Mouse (Mus musculus): Measurements from ENCODE around the gene Spock1.

DNA sequence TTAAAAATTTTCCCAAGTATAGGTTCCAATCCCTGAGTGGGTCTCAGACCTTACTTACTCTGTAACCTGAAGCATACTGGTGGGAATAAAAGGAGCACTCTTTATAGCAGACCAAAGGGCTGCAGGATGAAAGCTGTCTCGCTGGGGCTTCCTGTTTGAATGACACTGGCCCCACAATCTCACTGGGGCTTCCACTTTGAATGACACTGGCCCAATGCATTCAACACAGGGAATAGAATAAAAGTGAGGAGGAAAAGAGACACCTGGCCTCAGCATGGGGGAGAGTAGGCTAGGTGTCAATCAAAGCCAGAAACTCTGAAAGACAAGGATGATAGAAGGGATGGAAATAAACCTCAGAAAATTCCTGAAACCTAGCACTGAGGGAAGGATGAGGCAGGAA lies 413.3 kb downstream of the Spock1 start:
- no peak for TF ChIP-seq GATA1 (IDR thresholded peaks at IDR 0.05; ENCODE audit: low read length)
- TF ChIP-seq TAL1 (IDR thresholded peaks at IDR 0.05; ENCODE audit: low read length) = no peak

All from erythroblast, embryonic 14.5 days (primary cell).